Mouse (Mus musculus): ENCODE measurements around the gene Rfx1.

Rfx1 gene

DNA sequence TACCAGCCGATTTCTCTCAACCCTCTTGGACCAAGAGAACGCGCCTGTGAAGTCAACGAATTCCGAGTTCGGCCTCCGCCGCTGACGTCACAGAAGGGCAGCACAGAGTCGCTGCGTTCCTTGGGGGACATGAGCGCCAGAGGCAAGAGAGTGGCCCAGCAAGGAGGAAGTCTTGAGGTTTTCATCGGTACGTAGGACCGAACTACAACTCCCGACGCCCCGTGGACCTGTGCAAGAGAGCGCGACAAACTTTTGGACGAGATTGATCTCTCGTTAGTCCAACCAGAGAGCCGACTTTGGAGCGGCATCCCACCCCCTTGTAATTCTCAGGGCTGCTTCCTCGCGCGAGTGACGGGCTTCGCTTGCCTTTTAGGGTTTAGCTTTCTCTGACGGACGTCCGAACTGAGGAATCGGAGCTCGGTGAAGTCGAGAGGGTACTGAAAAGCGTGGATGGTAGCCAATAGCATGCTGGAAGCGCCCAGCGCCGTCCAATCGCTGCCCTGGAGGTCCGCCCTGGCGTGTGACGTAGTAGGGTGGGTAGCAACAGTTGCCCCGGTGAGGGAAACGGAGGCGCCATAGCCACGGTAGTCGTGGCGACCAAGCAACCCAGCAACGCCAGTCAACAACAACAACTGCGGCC, at the start of gene Rfx1:
Gene Rfx1 (plus strand): TSS at position 544 of the 640 bp plus-strand sequence.
- ChIA-PET POLR2A (interaction anchor here in 3 of 4 experiments (0.5 to 4.5 kb wide), 92 partner anchors 8 to 910 kb away, joined by 3 to 88 read pairs (median 4); partner anchors contain the start of genes Asf1b (in 3 of the 3), Dcaf15 (in 3 of the 3), Gm10644 (in 3 of the 3) and 4930432K21Rik (in 2 of the 3)), CTCF (interaction anchor here in 3 of 4 experiments (0.5 to 1.8 kb wide), 13 partner anchors 27 to 1779 kb away, joined by 3 to 11 read pairs (median 3); no protein-coding TSS in a partner anchor)

DNA sequence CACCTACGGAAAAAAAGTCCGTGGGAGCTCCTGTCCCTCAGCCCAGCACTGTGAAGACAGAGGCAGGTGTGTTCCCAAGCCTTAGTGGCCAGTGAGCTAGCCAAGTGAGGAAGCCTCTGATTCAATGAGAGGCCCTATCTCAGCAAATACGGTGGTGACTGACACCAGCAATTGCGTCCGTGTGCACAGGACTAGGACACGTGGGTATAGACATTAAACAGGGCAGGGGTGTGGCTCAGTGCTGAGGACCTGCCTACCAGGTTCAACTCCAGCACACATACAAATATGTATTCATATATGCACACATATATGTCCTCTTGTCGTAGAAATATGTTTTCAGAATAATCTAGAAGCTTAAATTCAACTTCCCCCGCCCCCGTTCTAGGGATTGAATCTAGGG, 46.9 kb upstream of the Rfx1 start:
- ChIA-PET CTCF (interaction anchor here in 2 of 4 experiments (0.6 to 3.2 kb wide), 4 partner anchors 10 to 425 kb away, joined by 3 to 11 read pairs (median 7); no protein-coding TSS in a partner anchor), POLR2A (interaction anchor here in 3 of 4 experiments (0.6 to 1.6 kb wide), 8 partner anchors 9 to 828 kb away, joined by 3 to 8 read pairs (median 4); partner anchors contain the start of gene 1700067K01Rik (in 1 of the 3))

DNA sequence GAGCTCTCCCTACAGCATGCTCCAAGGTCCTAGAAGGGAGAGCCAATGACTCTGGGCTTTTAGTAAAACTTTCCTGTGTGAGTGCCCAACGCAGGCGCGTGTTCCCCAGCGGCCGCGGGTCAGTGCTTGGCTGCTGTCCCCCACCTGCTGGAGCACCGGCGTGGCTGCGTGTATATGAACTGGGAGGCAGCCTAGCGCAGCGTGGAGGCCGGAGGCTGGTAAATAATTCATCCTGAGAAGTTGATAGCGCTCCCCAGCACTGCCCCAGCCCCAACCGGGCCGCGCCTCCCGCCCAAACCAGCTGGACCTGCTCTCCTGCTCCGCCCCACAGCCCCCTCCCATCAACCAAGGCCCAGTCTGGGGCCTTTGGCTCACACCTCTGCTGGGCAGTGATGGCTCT, 45.5 kb upstream of the Rfx1 start, which contains the start of gene Palm3:
Gene Palm3 (plus strand): TSS at position 376 of the 400 bp plus-strand sequence.
- CTCF ChIA-PET, result interaction anchor here in 2 of 4 experiments (1.5 to 2.1 kb wide), 2 partner anchors 11 to 18 kb away, joined by 3 to 9 read pairs; no protein-coding TSS in a partner anchor
- POLR2A ChIA-PET, result interaction anchor here (0.8 to 1.5 kb wide), 20 partner anchors 9 to 216 kb away, joined by 3 to 8 read pairs (median 3); partner anchors contain the start of genes 2210011C24Rik (in 2 of the 4), 1700067K01Rik (in 1 of the 4), Dcaf15 (in 1 of the 4) and Rln3 (in 1 of the 4)

DNA sequence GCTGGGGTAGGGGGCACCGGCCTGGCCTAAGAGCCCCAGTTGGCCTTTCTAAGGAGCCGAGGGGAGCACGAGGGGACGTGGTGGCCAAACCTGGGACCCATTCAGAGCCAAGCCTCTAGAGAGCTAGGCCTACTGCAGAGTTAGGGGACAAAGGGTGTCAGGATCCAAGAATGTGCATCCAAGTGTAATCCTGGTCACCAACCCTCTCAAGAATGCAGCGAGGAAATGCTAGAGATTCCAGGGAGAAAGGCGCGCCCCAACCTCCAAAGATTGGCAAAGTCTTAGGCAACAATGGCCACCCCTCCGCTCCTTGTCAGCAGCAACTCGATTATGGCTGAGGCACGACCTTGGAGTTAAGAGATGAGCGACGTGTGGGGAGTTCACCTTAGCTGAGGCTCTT, 45.1 kb upstream of the Rfx1 start:
- ChIA-PET CTCF (interaction anchor here in 2 of 4 experiments (0.6 to 2.1 kb wide), 3 partner anchors 11 to 560 kb away, joined by 3 to 9 read pairs (median 3); no protein-coding TSS in a partner anchor), POLR2A (interaction anchor here (0.8 to 1.5 kb wide), 21 partner anchors 9 to 216 kb away, joined by 3 to 8 read pairs (median 3); partner anchors contain the start of genes 2210011C24Rik (in 2 of the 4), 1700067K01Rik (in 1 of the 4), Dcaf15 (in 1 of the 4) and Rln3 (in 1 of the 4))

DNA sequence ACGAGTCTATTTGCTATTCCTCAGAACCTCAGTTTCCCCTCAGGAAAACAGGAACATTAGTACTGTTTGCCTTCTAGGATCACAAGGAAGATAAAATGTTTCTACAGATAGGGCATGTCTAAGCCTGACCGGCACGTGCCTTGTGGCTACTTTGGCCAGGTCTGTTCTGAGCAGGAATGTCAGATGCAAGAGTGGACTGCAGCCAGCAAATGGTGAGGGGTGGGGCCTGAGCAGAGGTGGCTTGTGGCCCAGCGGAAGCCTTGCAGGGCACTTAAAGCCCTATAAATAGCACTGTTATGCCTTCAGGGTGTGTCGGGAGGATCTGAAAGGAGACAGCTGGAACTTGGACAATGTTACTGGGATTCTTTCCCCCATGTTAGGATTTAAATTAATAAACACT, 43.5 kb upstream of the Rfx1 start:
- ChIA-PET CTCF (interaction anchor here in 3 of 4 experiments (1.0 to 2.4 kb wide), 9 partner anchors 13 to 214 kb away, joined by 3 to 12 read pairs (median 4); partner anchors contain the start of genes Asf1b (in 2 of the 3) and Gm10644 (in 2 of the 3)), POLR2A (interaction anchor here in 3 of 4 experiments (0.6 to 2.2 kb wide), 9 partner anchors 10 to 247 kb away, joined by 3 to 7 read pairs (median 4); partner anchors contain the start of gene Mri1 (in 1 of the 3))

DNA sequence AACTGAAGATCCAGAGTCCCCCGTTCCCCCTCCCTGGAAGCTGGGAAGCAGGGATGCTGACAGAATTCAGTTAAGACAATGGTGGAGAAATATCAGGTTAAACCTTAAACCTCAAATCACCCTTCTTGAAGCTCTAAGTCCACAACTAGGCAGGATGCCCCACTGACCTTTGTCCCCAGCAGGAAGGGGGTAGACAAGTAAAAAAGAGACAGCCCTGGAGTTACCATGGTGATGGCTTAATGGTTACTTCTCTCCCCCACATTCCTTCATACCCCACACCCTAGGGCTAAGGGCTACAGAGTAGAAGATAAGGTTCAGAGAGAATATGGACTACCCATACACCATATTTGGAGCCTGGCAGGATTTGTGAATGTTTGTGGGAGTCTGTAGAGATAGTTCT, 43.0 kb upstream of the Rfx1 start:
- ChIA-PET CTCF (interaction anchor here in 3 of 4 experiments (0.6 to 2.4 kb wide), 21 partner anchors 9 to 317 kb away, joined by 3 to 12 read pairs (median 3); partner anchors contain the start of genes Asf1b (in 2 of the 3), Gm10644 (in 2 of the 3), 2210011C24Rik (in 1 of the 3) and Rfx1 (in 1 of the 3)), POLR2A (interaction anchor here (0.6 to 2.2 kb wide), 17 partner anchors 11 to 585 kb away, joined by 3 to 7 read pairs (median 3); partner anchors contain the start of genes 1700067K01Rik (in 1 of the 4), Asf1b (in 1 of the 4), Gm10644 (in 1 of the 4) and Mri1 (in 1 of the 4))

DNA sequence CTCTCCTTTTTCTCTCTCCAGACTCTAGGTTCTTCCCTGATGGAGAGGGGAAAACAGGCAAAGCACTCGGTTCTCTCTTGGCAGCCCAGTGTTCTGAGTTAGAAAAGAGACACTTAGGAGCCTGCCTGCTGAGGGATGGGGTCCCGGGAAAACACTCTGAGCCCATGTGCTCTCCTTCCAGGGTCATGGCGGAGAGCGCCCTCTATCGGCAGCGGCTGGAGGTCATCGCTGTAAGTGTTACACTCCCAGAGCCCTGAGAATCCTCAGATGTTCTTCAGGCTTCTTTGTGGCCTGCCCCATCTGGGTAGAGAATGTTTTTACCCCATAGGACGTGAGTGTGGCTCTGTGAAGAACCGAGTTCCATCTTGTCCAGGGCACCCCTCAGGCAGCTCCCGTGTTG, 42.5 kb upstream of the Rfx1 start:
- CTCF ChIA-PET, result interaction anchor here (0.6 to 2.4 kb wide), 27 partner anchors 9 to 372 kb away, joined by 3 to 12 read pairs (median 3); partner anchors contain the start of genes Asf1b (in 2 of the 4), Gm10644 (in 2 of the 4), 2210011C24Rik (in 1 of the 4) and Gipc1 (in 1 of the 4)
- POLR2A ChIA-PET, result interaction anchor here in 3 of 4 experiments (0.6 to 2.2 kb wide), 18 partner anchors 12 to 584 kb away, joined by 3 to 7 read pairs (median 4); partner anchors contain the start of genes 1700067K01Rik (in 1 of the 3), Asf1b (in 1 of the 3), Dcaf15 (in 1 of the 3) and Gm10644 (in 1 of the 3)

DNA sequence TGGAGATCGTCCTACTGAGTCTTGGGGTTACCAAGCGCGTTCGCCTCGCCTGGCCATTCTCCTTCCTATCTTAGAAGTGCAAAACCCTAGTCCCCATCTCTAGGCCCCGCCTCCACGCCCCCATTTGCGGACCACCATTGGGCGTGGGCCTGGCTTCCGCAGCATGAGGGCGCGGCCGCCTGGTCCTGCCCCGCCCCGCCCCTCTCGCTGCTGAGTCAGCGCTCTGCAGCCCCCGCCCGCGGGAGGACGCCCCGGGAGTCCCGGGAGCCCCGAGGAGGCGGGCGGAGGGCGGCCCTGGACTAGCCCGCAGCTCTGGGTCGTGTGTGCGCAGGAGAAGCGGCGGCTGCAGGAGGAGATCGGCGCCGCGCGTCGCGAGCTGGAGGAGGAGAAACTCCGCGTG, 40.8 kb upstream of the Rfx1 start:
- POLR2A ChIA-PET, result interaction anchor here in 3 of 4 experiments (0.5 to 3.2 kb wide), 15 partner anchors 12 to 330 kb away, joined by 3 to 19 read pairs (median 4); partner anchors contain the start of genes Asf1b (in 2 of the 3), 2210011C24Rik (in 1 of the 3), Dcaf15 (in 1 of the 3) and Gm10644 (in 1 of the 3)
- CTCF ChIA-PET, result interaction anchor here (0.6 to 2.0 kb wide), 16 partner anchors 8 to 1555 kb away, joined by 3 to 7 read pairs (median 3); partner anchors contain the start of gene 2210011C24Rik (in 1 of the 4)

DNA sequence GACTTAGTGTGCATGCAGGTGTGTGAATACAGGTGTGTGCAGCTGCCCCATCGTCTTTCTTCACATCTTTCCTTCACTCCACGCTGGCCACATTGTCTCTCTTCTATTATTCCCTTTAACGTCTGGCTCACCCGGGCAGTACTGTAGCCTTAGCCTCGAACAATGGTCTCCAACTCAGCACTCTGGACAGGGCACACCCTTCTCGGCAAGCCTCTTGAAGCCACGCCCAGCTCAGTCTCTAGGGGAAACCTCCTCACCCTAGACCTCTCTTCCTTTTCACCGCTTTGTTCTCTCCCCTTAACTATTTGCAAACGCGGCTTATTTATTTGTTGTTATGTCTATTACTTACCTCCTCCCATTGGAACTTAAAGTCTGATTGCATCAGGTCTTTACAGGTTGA, 39.2 kb upstream of the Rfx1 start:
- ChIA-PET CTCF (interaction anchor here (0.6 to 3.5 kb wide), 16 partner anchors 10 to 461 kb away, joined by 3 to 16 read pairs (median 3); partner anchors contain the start of genes Il27ra (in 1 of the 4) and Ndufb7 (in 1 of the 4)), POLR2A (interaction anchor here (0.6 to 3.2 kb wide), 26 partner anchors 9 to 312 kb away, joined by 3 to 19 read pairs (median 4); partner anchors contain the start of genes 2210011C24Rik (in 2 of the 4), Dcaf15 (in 2 of the 4), Rfx1 (in 2 of the 4) and 1700067K01Rik (in 1 of the 4))

DNA sequence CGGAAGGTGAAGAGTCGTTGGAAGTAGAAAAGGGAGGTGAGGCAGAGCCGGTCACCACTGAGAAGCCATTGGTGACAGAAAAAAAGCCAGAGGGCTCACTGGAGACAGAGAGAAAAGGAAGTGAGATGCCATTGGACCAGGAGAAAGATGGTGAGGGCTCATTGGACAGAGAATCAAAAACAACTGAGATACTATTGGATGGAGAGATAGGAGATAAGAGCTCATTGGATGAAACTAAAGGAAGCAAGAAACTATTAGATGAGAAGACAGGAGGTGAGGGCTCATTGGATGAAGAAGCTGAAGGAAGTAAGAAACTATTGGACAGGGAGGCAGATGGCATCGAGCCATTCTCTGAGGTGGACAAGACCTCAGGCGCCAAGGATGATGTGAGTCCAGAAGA, 37.4 kb upstream of the Rfx1 start:
- POLR2A ChIA-PET, result interaction anchor here in 3 of 4 experiments (0.6 to 3.3 kb wide), 20 partner anchors 9 to 188 kb away, joined by 3 to 12 read pairs (median 3); partner anchors contain the start of genes Il27ra (in 2 of the 3), Asf1b (in 1 of the 3), Dcaf15 (in 1 of the 3) and Gm10644 (in 1 of the 3)
- CTCF ChIA-PET, result interaction anchor here in 3 of 4 experiments (0.7 to 3.5 kb wide), 3 partner anchors 10 to 863 kb away, joined by 3 to 16 read pairs (median 16); no protein-coding TSS in a partner anchor

DNA sequence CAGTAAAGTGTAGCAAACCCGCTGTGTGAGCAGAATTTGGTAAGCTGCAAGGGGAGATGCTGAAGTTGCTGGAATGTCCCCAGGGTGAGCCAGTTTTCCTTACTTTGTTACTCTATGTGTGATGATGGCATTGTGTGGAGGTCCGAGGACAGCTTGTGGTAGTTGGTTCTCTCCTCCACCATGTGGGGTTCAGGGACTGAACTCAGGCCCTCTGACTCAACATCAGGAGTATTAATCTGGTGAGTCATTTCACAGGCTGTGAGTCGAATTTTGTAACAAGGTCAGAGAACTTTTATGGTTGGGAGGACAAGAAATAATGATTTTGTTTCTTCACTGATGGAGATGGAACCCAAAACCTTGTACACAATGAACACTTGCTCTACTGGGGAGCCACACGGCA, 33.9 kb upstream of the Rfx1 start:
- ChIA-PET CTCF (interaction anchor here in 3 of 4 experiments (0.6 to 1.1 kb wide), 3 partner anchors 9 to 198 kb away, joined by 3 to 4 read pairs (median 3); no protein-coding TSS in a partner anchor), POLR2A (interaction anchor here in 2 of 4 experiments (0.6 to 1.2 kb wide), 5 partner anchors 31 to 205 kb away, joined by 3 to 4 read pairs (median 3); no protein-coding TSS in a partner anchor)

DNA sequence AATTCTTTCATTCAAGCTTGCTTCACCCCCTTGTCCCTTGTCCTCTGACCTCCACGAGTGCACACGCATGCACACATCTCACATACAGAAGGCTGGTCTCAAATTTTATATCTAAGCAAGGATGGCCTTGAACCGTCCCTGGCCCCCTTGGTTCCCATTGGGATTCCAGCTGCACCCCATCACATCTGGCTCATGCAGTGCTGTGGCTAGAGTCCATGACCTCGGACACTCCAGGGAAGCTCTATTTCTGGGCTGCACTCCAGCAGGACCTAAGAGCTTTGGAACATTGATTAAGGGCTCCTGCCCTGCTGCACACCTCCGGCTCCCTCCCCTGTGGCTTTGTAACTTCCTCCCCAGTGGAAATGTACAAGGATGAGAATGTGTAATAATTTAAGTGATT, 28.6 kb upstream of the Rfx1 start:
- ChIA-PET POLR2A (interaction anchor here in 2 of 4 experiments (0.6 to 3.2 kb wide), 10 partner anchors 8 to 289 kb away, joined by 3 to 19 read pairs (median 6); partner anchors contain the start of gene Rfx1 (in 1 of the 2)), CTCF (interaction anchor here in 3 of 4 experiments (0.7 to 2.2 kb wide), 8 partner anchors 10 to 146 kb away, joined by 3 to 18 read pairs (median 4); no protein-coding TSS in a partner anchor)

DNA sequence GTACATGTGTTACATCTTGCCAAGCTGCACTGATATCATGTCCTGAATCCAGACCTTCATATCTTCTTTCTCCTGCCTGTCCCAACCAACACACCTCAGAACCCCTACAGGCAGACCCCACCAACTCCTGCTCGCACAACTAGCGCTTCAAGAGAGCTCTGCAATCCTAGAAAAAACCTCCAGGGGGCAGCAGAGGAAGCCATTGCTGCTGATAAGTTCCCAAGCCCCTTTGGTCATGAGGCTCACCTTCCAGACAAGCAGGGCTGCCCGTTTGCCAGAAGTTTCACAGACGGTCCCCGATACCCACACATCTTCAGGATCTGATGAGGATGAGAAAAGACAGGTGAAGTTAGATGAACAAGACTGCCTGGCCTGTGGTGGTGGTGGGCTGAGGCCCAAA, 27.6 kb upstream of the Rfx1 start:
- ChIA-PET CTCF (interaction anchor here (0.5 to 2.2 kb wide), 73 partner anchors 8 to 922 kb away, joined by 3 to 18 read pairs (median 4); partner anchors contain the start of genes Dcaf15 (in 2 of the 4), Rfx1 (in 2 of the 4), 1700067K01Rik (in 1 of the 4) and 2210011C24Rik (in 1 of the 4)), POLR2A (interaction anchor here in 3 of 4 experiments (0.5 to 3.2 kb wide), 30 partner anchors 9 to 774 kb away, joined by 3 to 19 read pairs (median 4); partner anchors contain the start of genes 1700067K01Rik (in 1 of the 3), 4930432K21Rik (in 1 of the 3), Cc2d1a (in 1 of the 3) and Dcaf15 (in 1 of the 3))

DNA sequence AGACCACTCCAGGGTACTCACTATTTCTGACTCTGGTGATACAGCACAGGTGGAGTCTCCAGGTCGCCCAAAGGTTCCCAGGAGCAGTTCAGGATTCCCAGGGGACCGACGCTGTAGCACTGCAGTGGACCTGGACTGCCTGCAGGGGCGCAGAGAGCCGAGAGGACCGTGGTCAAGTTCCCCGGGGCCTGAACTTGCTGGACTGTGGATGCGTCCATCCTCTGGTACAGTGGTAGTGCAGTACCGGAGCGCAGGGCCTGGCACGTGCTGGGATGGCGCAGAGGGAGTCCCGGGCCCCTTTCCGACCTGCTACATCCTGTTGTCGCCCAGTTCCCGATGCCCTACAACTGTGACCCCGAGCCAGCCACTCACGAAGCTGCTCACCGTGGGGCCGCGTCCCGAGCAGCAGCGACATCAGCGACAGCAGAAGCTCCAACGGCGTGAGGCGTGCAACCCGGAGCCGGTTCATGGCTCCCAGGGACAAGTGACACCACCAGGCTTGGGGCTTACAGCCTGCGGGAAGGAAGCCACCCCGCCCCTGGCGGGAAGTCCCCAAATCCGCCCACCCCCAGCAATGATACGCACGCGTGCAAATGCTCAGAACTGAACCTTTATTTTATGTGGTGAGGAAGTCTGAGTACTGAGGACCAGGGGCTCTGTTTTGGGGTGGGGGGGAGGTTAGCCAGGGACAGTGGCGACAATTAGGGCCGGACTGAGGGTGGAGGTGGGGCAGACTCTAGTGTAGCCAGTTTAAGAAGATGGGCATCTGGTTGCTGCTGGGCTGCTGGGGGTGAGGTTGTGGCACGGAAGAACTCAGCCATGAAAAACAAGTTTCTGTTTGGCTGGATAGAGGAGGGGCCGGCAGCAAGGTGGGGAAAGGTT, 24.3 kb upstream of the Rfx1 start, which contains the start of gene Il27ra:
Gene Il27ra (minus strand): TSS at position 524 of the 882 bp plus-strand sequence.
- ChIA-PET POLR2A (interaction anchor here in 3 of 4 experiments (0.6 to 5.1 kb wide), 20 partner anchors 9 to 193 kb away, joined by 3 to 25 read pairs (median 3); partner anchors contain the start of genes 1700067K01Rik (in 1 of the 3), Dcaf15 (in 1 of the 3), Gm10643 (in 1 of the 3) and Palm3 (in 1 of the 3)), CTCF (interaction anchor here (0.6 to 3.1 kb wide), 16 partner anchors 8 to 1035 kb away, joined by 3 to 9 read pairs (median 4); partner anchors contain the start of gene Dcaf15 (in 1 of the 4))

DNA sequence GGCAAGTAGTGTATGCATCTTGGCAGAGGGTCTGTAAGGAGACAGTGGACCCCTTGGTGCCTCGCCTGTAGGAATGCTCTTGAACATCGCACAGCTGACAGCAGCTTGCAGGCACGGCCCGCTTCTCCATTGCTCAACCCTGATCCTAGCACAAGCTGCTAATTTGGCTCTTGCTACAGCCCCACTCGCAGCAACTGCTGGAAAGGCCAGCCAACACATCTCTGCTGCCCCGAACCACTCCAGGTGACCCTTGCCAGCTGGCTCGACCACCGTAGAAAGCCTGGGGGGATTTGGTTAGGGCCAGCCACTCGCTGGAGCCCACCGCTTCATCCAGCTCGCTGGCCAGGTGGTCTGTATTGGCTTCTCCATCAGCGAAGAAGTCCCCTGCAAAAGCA, 23.7 kb upstream of the Rfx1 start:
- ChIA-PET CTCF (interaction anchor here in 3 of 4 experiments (0.5 to 3.1 kb wide), 10 partner anchors 10 to 165 kb away, joined by 3 to 9 read pairs (median 4); partner anchors contain the start of gene Dcaf15 (in 1 of the 3)), POLR2A (interaction anchor here (0.6 to 5.1 kb wide), 15 partner anchors 9 to 162 kb away, joined by 3 to 25 read pairs (median 4); partner anchors contain the start of genes Dcaf15 (in 1 of the 4), Gm10643 (in 1 of the 4), Palm3 (in 1 of the 4) and Rfx1 (in 1 of the 4))

Data from embryonic stem cell, embryonic (primary cell).